22 mouse cellular contexts compared by ENCODE assay signal in the genomic region with DNA sequence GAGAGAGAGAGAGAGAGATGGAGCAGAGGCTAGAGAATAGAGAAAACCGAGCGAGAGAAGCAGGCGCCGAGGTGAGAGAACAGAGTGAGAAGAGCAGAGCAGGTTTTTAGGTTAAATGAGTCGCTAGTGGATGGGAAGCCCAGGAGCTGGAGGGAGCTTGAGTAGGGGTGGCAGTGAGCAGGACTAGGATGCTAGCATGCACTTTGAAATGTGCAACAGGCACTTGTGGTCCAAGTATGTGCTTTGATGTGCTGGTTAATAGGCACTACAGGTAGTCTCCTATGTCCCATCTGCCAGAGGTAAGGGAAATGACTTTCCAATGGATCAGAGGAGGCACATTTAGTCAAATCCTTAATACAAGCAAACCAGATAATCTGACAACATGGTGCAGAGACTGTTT. TPM values are rescaled to one million over a fixed set of nuclear protein-coding genes. Genes with fewer than 3 reads are reported as not detected.
DNase-seq lines count a peak whose midpoint lies in the region; ATAC-seq and TF ChIP-seq lines count a peak whose summit lies in the region.
"Had no signal": no experiment of that assay in that cellular context is flagged by ENCODE, and none has a peak within 500 bp of the region (broad histone marks: within the 10 kb centered on the region; RNA-seq: fewer than 3 reads in every experiment).

No protein-coding gene starts in this region.

- H3K36me3 ChIP-seq in heart, embryonic 16.5 days (ENCODE audit: control insufficient read depth, insufficient read depth): no peaks in the 10 kb centered on the region
- H3K36me3 ChIP-seq in heart, embryonic 11.5 days (ENCODE audit: control insufficient read depth, insufficient read depth, low read length): no peaks in the 10 kb centered on the region
- H3K36me3 ChIP-seq in lung, embryonic 14.5 days (ENCODE audit: insufficient read depth): no peaks in the 10 kb centered on the region
- H3K36me3 ChIP-seq: embryonic facial prominence, embryonic 12.5 days; hindbrain, embryonic 15.5 days; midbrain, embryonic 13.5 days had no signal

- ATAC-seq in heart, embryonic 16.5 days (replicated peaks; ENCODE audit: extremely low read depth, insufficient read depth, low FRiP score): no peak
- ATAC-seq in heart, embryonic 11.5 days (replicated peaks; ENCODE audit: insufficient number of reproducible peaks, low FRiP score, low TSS enrichment): no peak
- ATAC-seq in lung, embryonic 14.5 days (ENCODE audit: insufficient read depth): no peak
- ATAC-seq: activated CD4-positive, CD25-positive, alpha-beta regulatory T cell, adult 4 months; forebrain, embryonic 13.5 days; midbrain, embryonic 13.5 days had no signal

- H3K9ac ChIP-seq in heart, embryonic 16.5 days (ENCODE audit: low read length): no peak overlapping the region
- no peak overlapping the region for H3K9ac ChIP-seq in heart, embryonic 11.5 days (ENCODE audit: low read depth, low read length)
- no peak overlapping the region for H3K9ac ChIP-seq in lung, embryonic 14.5 days
- H3K9ac ChIP-seq: embryonic facial prominence, embryonic 12.5 days; forebrain, embryonic 13.5 days; hindbrain, embryonic 15.5 days; liver, embryonic 14.5 days; midbrain, embryonic 13.5 days had no signal

- no peaks in the 10 kb centered on the region for H3K9me3 ChIP-seq in heart, embryonic 16.5 days (replicated peaks; ENCODE audit: control insufficient read depth, low read length)
- H3K9me3 ChIP-seq in heart, embryonic 11.5 days (replicated peaks; ENCODE audit: control insufficient read depth, low read length): no peaks in the 10 kb centered on the region
- no peaks in the 10 kb centered on the region for H3K9me3 ChIP-seq in lung, embryonic 14.5 days (ENCODE audit: low read depth, low read length)
- H3K9me3 ChIP-seq: embryonic facial prominence, embryonic 12.5 days; forebrain, embryonic 13.5 days; hindbrain, embryonic 15.5 days; midbrain, embryonic 13.5 days had no signal

- no peak overlapping the region for H3K4me3 ChIP-seq in heart, embryonic 16.5 days (ENCODE audit: low read length)
- H3K4me3 ChIP-seq in heart, embryonic 11.5 days (ENCODE audit: low read depth, low read length): no peak overlapping the region
- H3K4me3 ChIP-seq in lung, embryonic 14.5 days (ENCODE audit: low read depth, low read length): no peak overlapping the region
- H3K4me3 ChIP-seq: erythroblast, embryonic 14.5 days; forebrain, embryonic 13.5 days; hindbrain, embryonic 15.5 days; midbrain, embryonic 13.5 days had no signal

- H3K4me2 ChIP-seq in heart, embryonic 16.5 days (ENCODE audit: low read depth, low read length): peak overlapping the region; percentile 98; the same call in 1 of the 2 replicates
- no peak overlapping the region for H3K4me2 ChIP-seq in heart, embryonic 11.5 days
- peak overlapping the region; percentile 68; the same call in 1 of the 2 replicates for H3K4me2 ChIP-seq in lung, embryonic 14.5 days

- H3K27me3 ChIP-seq in heart, embryonic 16.5 days (ENCODE audit: control insufficient read depth, insufficient read depth, low read length): no peaks in the 10 kb centered on the region
- H3K27me3 ChIP-seq in heart, embryonic 11.5 days (ENCODE audit: control insufficient read depth, insufficient read depth, low read length): peaks cover 3% of the 10 kb centered on the region; the same call in 1 of the 2 replicates
- H3K27me3 ChIP-seq in lung, embryonic 14.5 days (ENCODE audit: insufficient read depth, low read length): no peaks in the 10 kb centered on the region; the same call in 1 of the 2 replicates
- H3K27me3 ChIP-seq: forebrain, embryonic 13.5 days; hindbrain, embryonic 15.5 days had no signal

- TF ChIP-seq CTCF in lung, embryonic 14.5 days (IDR thresholded peaks at IDR 0.05; ENCODE audit: low read depth): no peak

- 65% methylated on average over 5 of the region's 5 CpGs for WGBS in heart, embryonic 16.5 days
- 75% methylated on average over 5 of the region's 5 CpGs for WGBS in heart, embryonic 11.5 days (ENCODE audit: insufficient replicate concordance)
- WGBS in lung, embryonic 14.5 days: 65% methylated on average over 5 of the region's 5 CpGs

- H3K4me1 ChIP-seq in heart, embryonic 16.5 days (ENCODE audit: control insufficient read depth, insufficient read depth, low read length): 0 out of 2 replicates have a peak, but pooled peaks cover 2% of the 10 kb centered on the region
- 0 out of 2 replicates have a peak, but pooled peaks cover 2% of the 10 kb centered on the region for H3K4me1 ChIP-seq in heart, embryonic 11.5 days (ENCODE audit: control insufficient read depth, insufficient read depth, low read length)
- H3K4me1 ChIP-seq in lung, embryonic 14.5 days (ENCODE audit: insufficient read depth): 0 out of 2 replicates have a peak, but pooled peaks cover 7% of the 10 kb centered on the region

- DNase-seq in lung, embryonic 14.5 days: no peak
- DNase-seq in lung, postnatal 4 days: no peak
- DNase-seq in Muller cell, postnatal 12 days (ENCODE audit: inconsistent ontology term): peak; percentile 30
- DNase-seq in naive thymus-derived CD4-positive, alpha-beta T cell, adult 2 months (ENCODE audit: low read depth): peak; percentile 39
- DNase-seq in right cerebral cortex, postnatal 36 days (ENCODE audit: low spot score in 2 of 2): no peak
- DNase-seq: adrenal gland, postnatal 10 days; cerebellum, adult 11 months; cerebellum, postnatal 10 days; gastrocnemius, postnatal 25 days; heart, postnatal 4 days; kidney, postnatal 10 days; spleen, adult 18-20 months; thymus, postnatal 4 days had no signal

- no peak overlapping the region for H3K27ac ChIP-seq in heart, embryonic 16.5 days (ENCODE audit: low read length)
- H3K27ac ChIP-seq in heart, embryonic 11.5 days (ENCODE audit: low read depth, low read length): no peak overlapping the region
- H3K27ac ChIP-seq in lung, embryonic 14.5 days (ENCODE audit: low read depth): no peak overlapping the region
- H3K27ac ChIP-seq: embryonic facial prominence, embryonic 12.5 days; forebrain, embryonic 13.5 days; hindbrain, embryonic 15.5 days; liver, embryonic 14.5 days; midbrain, embryonic 13.5 days had no signal

RNA-seq across cellular contexts. Expression of gene Fas, which starts 1.5 kb away (rescaled TPM):
- 5.8 and 6.6 TPM in 2 replicates for polyA plus RNA-seq in heart, embryonic 16.5 days (2015; fragmentation: Nextera tagmentation; extraction: Ambion mirVana)
- polyA plus RNA-seq in heart, embryonic 11.5 days (2014; fragmentation: Nextera tagmentation; extraction: Ambion mirVana): 1.6 and 2.1 TPM in 2 replicates
- 5.7 and 6.3 TPM in 2 replicates for polyA plus RNA-seq in lung, embryonic 14.5 days (2014; fragmentation: Nextera tagmentation; extraction: Ambion mirVana)
- polyA plus RNA-seq: erythroblast, embryonic 14.5 days had no signal

RNA-seq across cellular contexts. Expression of gene Acta2, which starts 36.6 kb away (rescaled TPM):
- 1,155 and 1,297 TPM in 2 replicates for polyA plus RNA-seq in heart, embryonic 16.5 days (2015; fragmentation: Nextera tagmentation; extraction: Ambion mirVana)
- 1,416 and 1,586 TPM in 2 replicates for polyA plus RNA-seq in heart, embryonic 11.5 days (2014; fragmentation: Nextera tagmentation; extraction: Ambion mirVana)
- polyA plus RNA-seq in lung, embryonic 14.5 days (2014; fragmentation: Nextera tagmentation; extraction: Ambion mirVana): 854 and 863 TPM in 2 replicates
- polyA plus RNA-seq: erythroblast, embryonic 14.5 days had no signal

Comparison
In these comparisons a context has a peak if more than half of its experiments do, and no peak if none do; other contexts are left out.
1. DNase-seq: peak in Muller cell, postnatal 12 days (single experiment) and naive thymus-derived CD4-positive, alpha-beta T cell, adult 2 months (single experiment); none in lung, embryonic 14.5 days (single experiment), lung, postnatal 4 days (0 of 2) and right cerebral cortex, postnatal 36 days (0 of 2).